In the genomic region with DNA sequence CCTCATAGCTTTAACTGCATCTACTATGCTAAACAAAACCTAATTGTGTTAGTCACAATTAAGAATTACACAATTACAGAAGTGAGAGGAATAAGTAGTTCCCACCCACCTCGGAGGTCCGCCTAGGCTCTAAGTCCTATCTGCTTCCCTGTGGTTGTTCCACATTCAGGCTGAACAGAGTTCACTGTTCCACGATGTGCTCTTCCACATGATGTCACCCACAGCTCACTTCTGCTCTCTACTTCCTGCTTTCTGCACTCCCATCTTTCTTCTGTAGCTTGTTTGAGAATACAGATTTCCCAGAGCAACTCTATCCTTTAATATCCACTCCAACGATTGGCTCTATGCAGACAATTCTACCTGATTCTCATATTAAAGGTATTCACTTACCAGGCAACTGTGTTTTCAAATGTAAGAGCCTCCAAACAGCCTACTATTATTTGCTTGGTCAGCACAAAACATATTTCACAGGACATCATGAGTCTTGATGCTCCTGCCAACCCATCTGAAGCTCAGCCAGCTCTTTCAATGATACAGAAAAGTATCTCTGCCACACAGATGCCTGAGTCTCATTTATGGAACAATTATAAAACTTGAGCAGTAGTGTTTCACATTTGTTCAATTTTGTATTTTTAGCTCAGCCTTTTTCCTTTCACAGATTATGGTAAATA, we compare ENCODE assay signal across 13 mouse cellular contexts.
DNase-seq lines count a peak whose midpoint lies in the region; ATAC-seq and TF ChIP-seq lines count a peak whose summit lies in the region.
"Had no signal": no experiment of that assay in that cellular context is flagged by ENCODE, and none has a peak within 500 bp of the region (broad histone marks: within the 10 kb centered on the region; RNA-seq: fewer than 3 reads in every experiment).

No protein-coding gene starts in this region.

- H3K36me3 ChIP-seq in forebrain, embryonic 13.5 days (ENCODE audit: poor library complexity, severe bottlenecking): no peaks in the 10 kb centered on the region
- H3K36me3 ChIP-seq in forebrain, embryonic 14.5 days (ENCODE audit: control insufficient read depth, insufficient read depth, low read length): no peaks in the 10 kb centered on the region
- no peaks in the 10 kb centered on the region for H3K36me3 ChIP-seq in kidney, adult 2 months (ENCODE audit: control insufficient read depth, insufficient read depth, low read length)

- ATAC-seq in forebrain, embryonic 13.5 days: no peak
- ATAC-seq in forebrain, embryonic 14.5 days: no peak; the same call in 1 of the 2 replicates
- ATAC-seq in hematopoietic stem cell, adult 5-6 weeks (replicated peaks in 1 of 2; ENCODE audit: insufficient read depth in 1 of 2, low FRiP score in 2 of 2, low TSS enrichment in 1 of 2, low read depth in 1 of 2, poor library complexity in 2 of 2, severe bottlenecking in 2 of 2): peak; percentile 62; a peak in 2 of 4 replicates
- ATAC-seq: inflammation-experienced regulatory T-cells, adult 6 months had no signal

- H3K9me3 ChIP-seq in forebrain, embryonic 13.5 days (replicated peaks): no peaks in the 10 kb centered on the region
- no peaks in the 10 kb centered on the region for H3K9me3 ChIP-seq in forebrain, embryonic 14.5 days (replicated peaks; ENCODE audit: control insufficient read depth, low read length)

- H3K27ac ChIP-seq in forebrain, embryonic 13.5 days: 0 out of 2 replicates have a peak overlapping the region, but pooled peaks have one; percentile 25
- no peak overlapping the region for H3K27ac ChIP-seq in forebrain, embryonic 14.5 days (ENCODE audit: low read depth, low read length)
- H3K27ac ChIP-seq in kidney, adult 2 months (ENCODE audit: insufficient read depth, low read depth, low read length): no peak overlapping the region
- H3K27ac ChIP-seq: left cerebral cortex, adult 2 months; liver, embryonic 14.5 days had no signal

- WGBS in forebrain, embryonic 13.5 days: 72% methylated on average over 4 of the region's 4 CpGs
- WGBS in forebrain, embryonic 14.5 days: 83% methylated on average over 4 of the region's 4 CpGs
- WGBS in kidney, adult 2 months: 61% methylated on average over 4 of the region's 4 CpGs

- H3K4me1 ChIP-seq in forebrain, embryonic 13.5 days: peaks cover 22% of the 10 kb centered on the region; the same call in 1 of the 2 replicates
- H3K4me1 ChIP-seq in forebrain, embryonic 14.5 days (ENCODE audit: control insufficient read depth, insufficient read depth, low read length): 0 out of 2 replicates have a peak, but pooled peaks cover 5% of the 10 kb centered on the region
- no peaks in the 10 kb centered on the region for H3K4me1 ChIP-seq in kidney, adult 2 months (ENCODE audit: control insufficient read depth, insufficient read depth, low read length)

- no peak for TF ChIP-seq CTCF in kidney, adult 2 months (conservative IDR thresholded peaks at IDR 0.05; ENCODE audit: insufficient read depth, insufficient read length, low read depth, low read length)

- no peak overlapping the region for H3K4me3 ChIP-seq in forebrain, embryonic 13.5 days
- H3K4me3 ChIP-seq in forebrain, embryonic 14.5 days (ENCODE audit: low read depth, low read length): no peak overlapping the region
- no peak overlapping the region for H3K4me3 ChIP-seq in kidney, adult 2 months (ENCODE audit: insufficient read depth, low read depth, low read length)
- H3K4me3 ChIP-seq: left cerebral cortex, adult 2 months had no signal

- no peak for TF ChIP-seq POLR2A in kidney, adult 2 months (IDR thresholded peaks at IDR 0.05; ENCODE audit: low read depth, low read length)

- no peak for DNase-seq in forebrain, embryonic 14.5 days (ENCODE audit: low spot score)
- DNase-seq in kidney, adult 2 months: peak; percentile 11
- no peak for DNase-seq in kidney, postnatal 25 days
- DNase-seq in A20 (ENCODE audit: low read depth, low spot score): peak; percentile 30
- no peak for DNase-seq in thymus, postnatal 10 days (ENCODE audit: low spot score in 2 of 2)
- DNase-seq in right cerebral cortex, postnatal 10 days (ENCODE audit: low spot score in 2 of 2): no peak
- DNase-seq: gastrocnemius, postnatal 36 days; right cerebral cortex, adult 18-20 months had no signal

- H3K9ac ChIP-seq in forebrain, embryonic 13.5 days: no peak overlapping the region
- H3K9ac ChIP-seq in forebrain, embryonic 14.5 days (ENCODE audit: low read length): no peak overlapping the region
- H3K9ac ChIP-seq: liver, embryonic 14.5 days had no signal

- no peak overlapping the region for H3K4me2 ChIP-seq in forebrain, embryonic 13.5 days
- H3K4me2 ChIP-seq in forebrain, embryonic 14.5 days (ENCODE audit: low read length): no peak overlapping the region

- H3K27me3 ChIP-seq in forebrain, embryonic 13.5 days: no peaks in the 10 kb centered on the region
- no peaks in the 10 kb centered on the region for H3K27me3 ChIP-seq in forebrain, embryonic 14.5 days (replicated peaks; ENCODE audit: control insufficient read depth, insufficient read depth, low read length)
- H3K27me3 ChIP-seq in kidney, adult 2 months (replicated peaks; ENCODE audit: control insufficient read depth, insufficient read depth, low read length): no peaks in the 10 kb centered on the region

Comparison
In these comparisons a context has a peak if more than half of its experiments do, and no peak if none do; other contexts are left out.
1. DNase-seq: peak in kidney, adult 2 months (single experiment) and A20 (single experiment); none in forebrain, embryonic 14.5 days (single experiment), kidney, postnatal 25 days (0 of 2), thymus, postnatal 10 days (0 of 2) and right cerebral cortex, postnatal 10 days (0 of 2).
2. ATAC-seq: peak in hematopoietic stem cell, adult 5-6 weeks (2 of 2); none in forebrain, embryonic 13.5 days (single experiment) and forebrain, embryonic 14.5 days (single experiment).